ENCODE assay signal across 38 mouse cellular contexts in the genomic region with DNA sequence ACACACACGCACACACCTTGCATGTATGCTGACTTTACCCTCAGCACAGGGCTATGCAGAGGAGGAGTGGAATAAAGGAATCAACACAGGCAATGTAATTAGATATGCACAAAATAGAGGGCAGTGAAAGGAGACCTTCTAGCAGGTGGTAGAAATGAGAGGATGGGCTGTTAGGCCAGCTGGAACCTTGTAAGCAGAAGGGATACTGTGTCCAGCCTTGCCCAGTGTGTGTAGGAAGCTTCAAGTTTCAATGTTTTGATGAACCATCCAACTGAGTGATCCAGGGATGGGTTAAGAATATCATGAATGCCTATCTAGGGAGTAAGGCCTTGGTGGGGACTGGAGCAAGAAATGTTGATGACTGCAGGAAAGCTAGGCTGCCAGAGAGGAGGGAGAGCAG. TPM values are rescaled to one million over a fixed set of nuclear protein-coding genes. Genes with fewer than 3 reads are reported as not detected.
"Had no signal": no experiment of that assay in that cellular context is flagged by ENCODE, and none has a peak within 500 bp of the region (broad histone marks: within the 10 kb centered on the region; RNA-seq: fewer than 3 reads in every experiment).

No protein-coding gene starts in this region.

RNA-seq across cellular contexts. Expression of gene Hsd3b4, which starts 38.2 kb away (rescaled TPM):
- total RNA-seq: heart, postnatal 10 days; heart, postnatal 14 days; heart, postnatal 25 days; heart, postnatal 36 days; heart, postnatal 4 days; hematopoietic stem cell, adult 5-6 weeks; hindbrain, postnatal 0 days; layer of hippocampus, adult 18-20 months; layer of hippocampus, adult 2 months; layer of hippocampus, adult 8-10 months; layer of hippocampus, postnatal 10 days; layer of hippocampus, postnatal 14 days; layer of hippocampus, postnatal 25 days; layer of hippocampus, postnatal 36 days; left cerebral cortex, adult 18-20 months; left cerebral cortex, adult 2 months; left cerebral cortex, adult 8-10 months; left cerebral cortex, postnatal 10 days had no signal
- polyA plus RNA-seq: heart, embryonic 11.5 days; heart, embryonic 12.5 days; heart, embryonic 13.5 days; heart, embryonic 14.5 days; heart, embryonic 15.5 days; heart, embryonic 16.5 days; heart, postnatal 0 days; hindbrain, embryonic 10.5 days; hindbrain, embryonic 11.5 days; hindbrain, embryonic 12.5 days; hindbrain, embryonic 13.5 days; hindbrain, embryonic 14.5 days; hindbrain, embryonic 15.5 days; hindbrain, embryonic 16.5 days; hindbrain, postnatal 0 days; inflammation-experienced regulatory T-cells, adult 6 months; intestine, embryonic 14.5 days; intestine, embryonic 15.5 days; intestine, embryonic 16.5 days; intestine, postnatal 0 days; large intestine, adult 2 months had no signal

RNA-seq across cellular contexts. Expression of gene Gm10681, which starts 40.1 kb away (rescaled TPM):
- total RNA-seq: heart, postnatal 10 days; heart, postnatal 14 days; heart, postnatal 25 days; heart, postnatal 36 days; heart, postnatal 4 days; hematopoietic stem cell, adult 5-6 weeks; hindbrain, postnatal 0 days; layer of hippocampus, adult 18-20 months; layer of hippocampus, adult 2 months; layer of hippocampus, adult 8-10 months; layer of hippocampus, postnatal 10 days; layer of hippocampus, postnatal 14 days; layer of hippocampus, postnatal 25 days; layer of hippocampus, postnatal 36 days; left cerebral cortex, adult 18-20 months; left cerebral cortex, adult 2 months; left cerebral cortex, adult 8-10 months; left cerebral cortex, postnatal 10 days had no signal
- polyA plus RNA-seq: heart, embryonic 11.5 days; heart, embryonic 12.5 days; heart, embryonic 13.5 days; heart, embryonic 14.5 days; heart, embryonic 15.5 days; heart, embryonic 16.5 days; heart, postnatal 0 days; hindbrain, embryonic 10.5 days; hindbrain, embryonic 11.5 days; hindbrain, embryonic 12.5 days; hindbrain, embryonic 13.5 days; hindbrain, embryonic 15.5 days; hindbrain, embryonic 16.5 days; hindbrain, postnatal 0 days; inflammation-experienced regulatory T-cells, adult 6 months; intestine, embryonic 14.5 days; intestine, embryonic 15.5 days; intestine, embryonic 16.5 days; intestine, postnatal 0 days; large intestine, adult 2 months had no signal
